Mouse (Mus musculus): ENCODE data around the gene Mgat3. TPM values are rescaled to one million over a fixed set of nuclear protein-coding genes. Genes with fewer than 3 reads are reported as not detected.

Gene Mgat3
- polyA plus RNA-seq, 2 experiments = 0.33 to 0.95 TPM

DNA sequence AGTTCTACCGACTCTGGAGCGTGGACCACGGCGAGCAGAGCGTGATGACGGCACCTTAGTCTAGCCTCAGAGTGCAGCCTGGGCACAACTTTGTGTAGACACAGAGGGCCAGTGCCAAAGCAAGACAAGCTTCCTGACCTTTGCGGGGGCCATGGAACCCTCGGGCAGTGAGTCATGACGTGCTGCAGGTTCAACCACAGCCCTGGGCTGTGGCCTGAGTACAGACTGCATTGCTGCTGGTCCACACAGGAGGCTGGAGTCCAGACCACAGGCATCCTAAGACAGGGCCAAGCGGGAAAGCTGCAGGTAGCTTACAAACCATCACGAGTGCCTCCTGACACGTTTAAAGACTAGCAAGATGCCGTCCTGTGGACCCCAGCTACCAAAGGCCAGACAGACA, 13.3 kb upstream of the Mgat3 start:
- DNase-seq (ENCODE audit: low read depth in 3 of 3, low spot score in 3 of 3) (no peak), ATAC-seq (ENCODE audit: insufficient read depth) (no peak)
- H3K36me3 ChIP-seq (replicated peaks; ENCODE audit: control insufficient read depth, insufficient read depth, low read depth) = peaks cover 32% of the 10 kb centered on the region
- H3K27ac ChIP-seq = no peak overlapping the region
- H3K4me1 ChIP-seq (replicated peaks; ENCODE audit: control insufficient read depth in 2 of 2, insufficient read depth in 2 of 2, low read length in 1 of 2) = no peaks in the 10 kb centered on the region; a peak in 1 of 4 replicates
- H3K9me3 ChIP-seq (ENCODE audit: control insufficient read depth, low read length) = no peaks in the 10 kb centered on the region
- 87% methylated on average over 13 of the region's 13 CpGs for WGBS (ENCODE audit: insufficient replicate concordance)
- H3K4me2 ChIP-seq (ENCODE audit: low read depth) = no peak overlapping the region
- H3K27me3 ChIP-seq (ENCODE audit: control insufficient read depth, insufficient read depth, low read length) = no peaks in the 10 kb centered on the region
- TF ChIP-seq EP300 (IDR thresholded peaks at IDR 0.05; ENCODE audit: low read depth) (no peak), CTCF (IDR thresholded peaks at IDR 0.05; ENCODE audit: low read depth) (no peak)
- no peak overlapping the region for H3K9ac ChIP-seq (replicated peaks)
- H3K4me3 ChIP-seq (ENCODE audit: insufficient read depth in 1 of 2, low read depth in 2 of 2, low read length in 2 of 2) = no peak overlapping the region

- TF ChIP-seq EP300 (IDR thresholded peaks at IDR 0.05; ENCODE audit: low read depth) (no peak), CTCF (IDR thresholded peaks at IDR 0.05; ENCODE audit: low read depth) (no peak)
- 88% methylated on average over 4 of the region's 4 CpGs for WGBS (ENCODE audit: insufficient replicate concordance)
- H3K27me3 ChIP-seq (ENCODE audit: control insufficient read depth, insufficient read depth, low read length) = no peaks in the 10 kb centered on the region
- peaks cover 29% of the 10 kb centered on the region for H3K36me3 ChIP-seq (replicated peaks; ENCODE audit: control insufficient read depth, insufficient read depth, low read depth)
- H3K9ac ChIP-seq (replicated peaks) = no peak overlapping the region
- H3K27ac ChIP-seq = no peak overlapping the region
- DNase-seq (ENCODE audit: low read depth in 3 of 3, low spot score in 3 of 3) = no peak
- H3K4me3 ChIP-seq (ENCODE audit: insufficient read depth in 1 of 2, low read depth in 2 of 2, low read length in 2 of 2) = no peak overlapping the region
- no peaks in the 10 kb centered on the region; a peak in 1 of 4 replicates for H3K4me1 ChIP-seq (replicated peaks; ENCODE audit: control insufficient read depth in 2 of 2, insufficient read depth in 2 of 2, low read length in 1 of 2)
- no peak overlapping the region for H3K4me2 ChIP-seq (ENCODE audit: low read depth)
- no peaks in the 10 kb centered on the region for H3K9me3 ChIP-seq (ENCODE audit: control insufficient read depth, low read length)
- ATAC-seq (ENCODE audit: insufficient read depth) = no peak
Measured at GRCm38 (mm10) chr15:80160726-80161125, 12.8 kb upstream of the Mgat3 start.

DNA sequence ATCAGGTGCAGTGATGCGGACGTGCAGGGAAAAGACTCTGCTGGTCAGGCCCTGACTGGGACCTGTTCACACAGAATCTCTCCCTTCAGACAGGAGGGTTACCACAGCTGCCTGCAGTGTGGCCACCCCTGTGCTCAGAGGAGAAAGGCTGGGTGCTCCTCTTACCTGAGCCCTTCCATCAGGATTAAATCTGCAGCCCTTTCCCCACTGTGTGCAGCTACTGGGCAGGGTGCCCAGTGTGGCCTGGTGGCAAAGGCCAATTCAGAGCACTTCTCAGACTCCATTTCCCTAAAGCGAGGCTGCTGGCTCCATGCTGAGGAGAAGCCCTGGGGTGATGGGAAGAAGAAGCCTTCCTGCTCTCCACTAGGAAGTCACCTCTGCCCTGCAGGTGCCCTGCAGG, 12.3 kb upstream of the Mgat3 start:
- no peaks in the 10 kb centered on the region for H3K27me3 ChIP-seq (ENCODE audit: control insufficient read depth, insufficient read depth, low read length)
- H3K4me2 ChIP-seq (ENCODE audit: low read depth) = no peak overlapping the region
- DNase-seq (ENCODE audit: low read depth in 3 of 3, low spot score in 3 of 3) = no peak
- H3K27ac ChIP-seq = no peak overlapping the region
- no peaks in the 10 kb centered on the region for H3K9me3 ChIP-seq (ENCODE audit: control insufficient read depth, low read length)
- H3K4me3 ChIP-seq (ENCODE audit: insufficient read depth in 1 of 2, low read depth in 2 of 2, low read length in 2 of 2) = no peak overlapping the region
- H3K9ac ChIP-seq (replicated peaks) = no peak overlapping the region
- WGBS (ENCODE audit: insufficient replicate concordance) = 88% methylated on average over 3 of the region's 3 CpGs
- no peaks in the 10 kb centered on the region; a peak in 1 of 4 replicates for H3K4me1 ChIP-seq (replicated peaks; ENCODE audit: control insufficient read depth in 2 of 2, insufficient read depth in 2 of 2, low read length in 1 of 2)
- peaks cover 27% of the 10 kb centered on the region for H3K36me3 ChIP-seq (replicated peaks; ENCODE audit: control insufficient read depth, insufficient read depth, low read depth)
- ATAC-seq (ENCODE audit: insufficient read depth) = no peak
- TF ChIP-seq EP300 (IDR thresholded peaks at IDR 0.05; ENCODE audit: low read depth) = no peak
- no peak for TF ChIP-seq CTCF (IDR thresholded peaks at IDR 0.05; ENCODE audit: low read depth)

- H3K36me3 ChIP-seq (replicated peaks; ENCODE audit: control insufficient read depth, insufficient read depth, low read depth) = peaks cover 21% of the 10 kb centered on the region
- H3K27me3 ChIP-seq (ENCODE audit: control insufficient read depth, insufficient read depth, low read length) = no peaks in the 10 kb centered on the region
- TF ChIP-seq EP300 (IDR thresholded peaks at IDR 0.05; ENCODE audit: low read depth) (no peak), CTCF (IDR thresholded peaks at IDR 0.05; ENCODE audit: low read depth) (no peak)
- no peaks in the 10 kb centered on the region; a peak in 1 of 4 replicates for H3K4me1 ChIP-seq (replicated peaks; ENCODE audit: control insufficient read depth in 2 of 2, insufficient read depth in 2 of 2, low read length in 1 of 2)
- H3K4me2 ChIP-seq (ENCODE audit: low read depth) = no peak overlapping the region
- ATAC-seq (ENCODE audit: insufficient read depth) (no peak), DNase-seq (ENCODE audit: low read depth in 3 of 3, low spot score in 3 of 3) (no peak)
- 74% methylated on average over 4 of the region's 4 CpGs for WGBS (ENCODE audit: insufficient replicate concordance)
- no peak overlapping the region for H3K4me3 ChIP-seq (ENCODE audit: insufficient read depth in 1 of 2, low read depth in 2 of 2, low read length in 2 of 2)
- H3K9ac ChIP-seq (replicated peaks) = no peak overlapping the region
- no peaks in the 10 kb centered on the region for H3K9me3 ChIP-seq (ENCODE audit: control insufficient read depth, low read length)
- H3K27ac ChIP-seq = no peak overlapping the region
Measured at GRCm38 (mm10) chr15:80162401-80162964, 11.0 kb upstream of the Mgat3 start.

- H3K36me3 ChIP-seq (replicated peaks; ENCODE audit: control insufficient read depth, insufficient read depth, low read depth) = peaks cover 17% of the 10 kb centered on the region
- no peak overlapping the region for H3K27ac ChIP-seq
- H3K9ac ChIP-seq (replicated peaks) = no peak overlapping the region
- no peak overlapping the region for H3K4me2 ChIP-seq (ENCODE audit: low read depth)
- 86% methylated on average over 11 of the region's 11 CpGs for WGBS (ENCODE audit: insufficient replicate concordance)
- H3K4me1 ChIP-seq (replicated peaks; ENCODE audit: control insufficient read depth in 2 of 2, insufficient read depth in 2 of 2, low read length in 1 of 2) = no peaks in the 10 kb centered on the region; a peak in 1 of 4 replicates
- DNase-seq (ENCODE audit: low read depth in 3 of 3, low spot score in 3 of 3) = no peak
- no peak for ATAC-seq (ENCODE audit: insufficient read depth)
- no peaks in the 10 kb centered on the region for H3K27me3 ChIP-seq (ENCODE audit: control insufficient read depth, insufficient read depth, low read length)
- no peak overlapping the region for H3K4me3 ChIP-seq (ENCODE audit: insufficient read depth in 1 of 2, low read depth in 2 of 2, low read length in 2 of 2)
- H3K9me3 ChIP-seq (ENCODE audit: control insufficient read depth, low read length) = no peaks in the 10 kb centered on the region
- TF ChIP-seq EP300 (IDR thresholded peaks at IDR 0.05; ENCODE audit: low read depth) = no peak
- TF ChIP-seq CTCF (IDR thresholded peaks at IDR 0.05; ENCODE audit: low read depth) = peak; percentile 40
Measured at GRCm38 (mm10) chr15:80163274-80163673, 10.2 kb upstream of the Mgat3 start.
